Mouse (Mus musculus) erythroblast, embryonic 14.5 days (primary cell): ENCODE measurements around the gene Vezt.

Source experiments
- GATA1 ChIP-seq: IDR thresholded peaks from 2 replicates; pipeline ENCODE4 v1.6.1; 2012; ENCODE audit warnings: low read length, inconsistent platforms, mixed read lengths
- TAL1 ChIP-seq: IDR thresholded peaks from 3 replicates; pipeline ENCODE4 v1.6.1; 2012; ENCODE audit warnings: low read length, inconsistent platforms, mixed read lengths

- no peak for TF ChIP-seq GATA1
- no peak for TF ChIP-seq TAL1
Measured at GRCm38 (mm10) chr10:94021059-94021458, 14.6 kb downstream of the Vezt start.
